Mouse (Mus musculus): ENCODE data around the gene Abca8b.
A peak's percentile ranks its signal among the peaks of the same experiment; 100 is the strongest.
"Not testable (repeated sequence)": the region's sequence is repeated elsewhere in the genome, so short reads cannot be mapped to it uniquely, and the experiment has no call there.

Gene Abca8b

DNA sequence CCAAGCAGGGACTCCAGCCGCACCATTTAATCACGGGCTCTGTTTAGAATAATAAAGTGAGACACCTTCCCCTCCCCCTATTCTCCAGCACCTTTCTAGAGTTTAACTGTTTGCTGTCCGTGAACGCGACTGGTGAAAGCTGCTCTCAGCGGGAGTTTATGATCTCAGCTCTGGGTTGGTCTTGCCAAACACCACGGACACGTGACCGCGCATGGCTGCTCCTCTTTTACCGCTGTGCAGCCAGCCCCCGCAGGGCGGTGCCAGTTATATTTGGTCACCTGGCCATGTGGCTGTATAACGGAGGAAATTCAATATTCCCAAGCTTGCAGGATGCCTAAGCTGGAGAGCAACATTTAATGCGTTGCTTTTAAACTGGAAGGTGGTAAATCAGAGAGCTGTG is at the start of gene Abca8b:
Gene Abca8b (minus strand): TSS at position 222 of the 400 bp plus-strand sequence.
- DNase-seq = peak; percentile 88

DNA sequence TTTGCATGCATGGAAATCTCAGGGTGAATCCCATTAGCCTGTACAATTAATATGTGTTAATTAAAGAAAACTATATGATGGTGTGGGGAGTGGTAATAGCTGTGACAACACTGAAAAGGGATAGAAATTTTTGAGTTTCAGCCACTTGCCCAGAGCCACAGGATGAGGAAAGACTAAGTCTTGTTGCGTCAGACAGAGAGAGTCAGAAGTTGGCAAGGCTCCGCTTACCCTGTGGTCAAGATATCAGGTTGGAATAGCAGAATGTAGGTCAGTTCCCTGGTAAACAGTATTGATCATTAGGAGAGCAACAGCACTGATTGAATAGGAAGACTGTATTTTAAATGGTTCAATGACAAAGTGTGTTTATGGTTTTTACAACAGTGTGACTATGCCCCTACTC is 42.1 kb upstream of the Abca8b start:
- DNase-seq = no peak

GRCm38 (mm10) chr11:110028913-110029695 is 33.5 kb upstream of the Abca8b start:
- peak; percentile 1 for DNase-seq

DNA sequence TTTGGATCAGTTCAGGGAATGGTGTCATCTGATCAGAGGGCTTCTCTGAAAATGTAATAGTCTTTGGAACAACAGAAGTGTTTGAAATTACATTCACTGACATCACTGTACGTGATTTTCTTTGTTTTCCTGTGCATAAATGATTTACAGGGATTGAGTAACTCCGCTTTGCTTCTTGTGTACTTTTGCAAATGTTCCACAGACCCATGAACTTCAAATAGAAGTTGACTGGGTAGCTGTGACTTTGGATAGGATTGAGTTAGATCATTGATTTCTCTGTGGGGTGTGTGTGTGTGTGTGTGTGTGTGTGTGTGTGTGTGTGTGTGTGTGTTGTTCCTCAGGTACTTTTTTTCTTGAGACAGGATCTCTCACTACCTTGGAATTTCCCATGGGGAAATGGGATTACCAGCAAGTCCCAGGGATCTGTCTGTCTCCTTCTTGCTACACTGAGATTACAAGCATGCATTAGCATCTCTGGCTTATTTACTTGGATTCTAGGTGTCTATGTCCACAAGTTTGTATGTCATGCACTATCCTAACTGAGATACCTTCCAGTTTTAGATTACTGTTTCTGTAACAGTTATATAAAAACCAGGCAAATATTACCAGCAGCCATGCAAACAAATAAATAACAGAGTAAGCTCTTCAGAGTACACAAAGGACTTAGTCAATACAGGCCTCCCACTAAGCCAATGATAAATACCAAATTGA is 15.3 kb upstream of the Abca8b start:
- no peak for DNase-seq

GRCm38 (mm10) chr11:109995013-109995412 is 632 bp downstream of the Abca8b start:
- peak; percentile 49 for DNase-seq

DNA sequence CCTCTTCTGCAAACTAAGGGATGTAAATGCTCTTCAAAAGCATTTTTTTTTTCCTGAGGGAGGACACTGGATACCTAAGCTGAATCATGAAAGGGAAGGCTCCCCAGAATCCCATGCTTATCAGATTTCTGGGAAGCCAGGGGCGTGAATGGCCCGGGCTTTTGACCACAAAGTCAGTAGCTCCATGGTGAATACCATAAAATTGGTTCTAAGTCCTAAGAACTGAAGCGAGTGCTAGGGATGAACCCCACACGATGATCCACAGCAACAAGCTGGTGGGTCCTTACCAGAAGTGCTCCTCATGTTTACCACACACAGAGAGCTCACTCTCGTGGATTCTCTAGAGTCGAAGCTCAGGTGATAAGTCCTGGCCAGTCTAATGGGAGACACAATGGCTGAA is 1.6 kb downstream of the Abca8b start:
- DNase-seq = no peak

- no peak for DNase-seq
Measured at GRCm38 (mm10) chr11:109991270-109991669, 4.4 kb downstream of the Abca8b start.

GRCm38 (mm10) chr11:109990256-109990655 is 5.4 kb downstream of the Abca8b start:
- DNase-seq = no peak

- no peak for DNase-seq
Measured at GRCm38 (mm10) chr11:109988164-109988563, 7.5 kb downstream of the Abca8b start.

DNA sequence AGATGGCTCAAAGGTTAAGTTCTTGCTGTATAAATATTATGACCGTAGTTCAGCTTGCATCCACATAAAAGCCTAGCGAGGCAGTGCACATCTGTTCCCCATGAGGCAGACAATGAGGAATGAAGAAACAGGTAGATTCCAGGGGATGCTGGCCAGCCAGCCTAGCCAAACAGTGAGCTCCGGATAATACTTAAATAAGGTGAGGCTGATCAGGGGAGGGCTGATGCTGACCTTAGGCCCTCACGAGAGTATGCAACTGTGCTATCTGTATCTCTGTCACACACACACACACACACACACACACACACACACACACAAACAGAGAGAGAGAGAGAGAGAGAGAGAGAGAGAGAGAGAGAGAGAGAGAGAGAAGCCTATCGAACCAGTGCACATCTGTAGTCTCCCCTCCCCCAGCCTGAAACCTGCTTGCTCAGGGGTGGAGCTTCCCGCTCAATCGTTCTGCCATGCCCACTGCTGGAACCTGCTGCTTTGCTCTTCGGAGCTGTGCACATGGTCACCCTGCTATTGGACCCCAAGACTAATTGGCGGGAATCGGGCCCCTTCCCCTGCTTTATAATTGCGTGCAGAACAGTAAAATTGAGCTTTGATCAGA is 8.1 kb downstream of the Abca8b start:
- DNase-seq = not testable (repeated sequence)

- DNase-seq = no peak
Measured at GRCm38 (mm10) chr11:109981872-109982271, 13.8 kb downstream of the Abca8b start.

DNA sequence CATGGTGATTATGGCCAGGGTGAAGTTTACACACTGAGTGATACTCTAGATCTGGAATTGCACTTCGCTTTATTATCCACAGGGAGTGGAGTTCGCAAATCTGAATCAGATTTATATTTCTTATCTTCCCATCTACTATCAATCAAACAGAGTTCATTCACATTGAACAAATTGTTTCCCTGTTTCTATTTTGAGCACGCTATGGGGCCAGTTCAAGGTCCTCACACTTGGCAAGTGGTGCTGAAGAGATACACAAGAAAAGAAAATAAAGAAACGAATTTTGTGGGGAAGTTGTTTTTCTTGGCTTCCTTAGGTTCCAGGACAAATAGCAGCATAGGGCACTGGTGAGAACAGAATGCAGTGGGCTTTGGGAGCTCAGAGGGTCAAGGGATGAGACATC is 25.1 kb downstream of the Abca8b start:
- DNase-seq = no peak

GRCm38 (mm10) chr11:109961495-109962492 is 33.9 kb downstream of the Abca8b start:
- peak; percentile 3 for DNase-seq

DNA sequence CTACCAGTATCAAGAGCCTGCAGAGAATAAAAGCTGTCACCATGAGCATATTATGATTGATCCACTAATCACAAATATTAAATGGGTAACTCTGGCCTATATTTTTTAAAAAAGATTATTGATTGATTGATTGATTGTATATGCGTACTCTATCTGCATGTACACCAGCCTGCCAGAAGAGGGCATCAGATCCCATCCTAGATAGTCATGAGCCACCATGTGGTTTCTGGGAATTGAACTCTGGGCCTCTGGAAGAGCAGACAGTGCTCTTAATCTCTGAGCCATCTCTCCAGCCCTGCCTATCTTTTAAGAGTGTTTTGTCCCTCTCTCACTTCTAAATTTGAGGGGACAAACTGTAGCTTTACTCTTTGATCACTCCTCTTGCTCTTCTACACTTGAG is 40.5 kb downstream of the Abca8b start:
- no peak for DNase-seq

DNA sequence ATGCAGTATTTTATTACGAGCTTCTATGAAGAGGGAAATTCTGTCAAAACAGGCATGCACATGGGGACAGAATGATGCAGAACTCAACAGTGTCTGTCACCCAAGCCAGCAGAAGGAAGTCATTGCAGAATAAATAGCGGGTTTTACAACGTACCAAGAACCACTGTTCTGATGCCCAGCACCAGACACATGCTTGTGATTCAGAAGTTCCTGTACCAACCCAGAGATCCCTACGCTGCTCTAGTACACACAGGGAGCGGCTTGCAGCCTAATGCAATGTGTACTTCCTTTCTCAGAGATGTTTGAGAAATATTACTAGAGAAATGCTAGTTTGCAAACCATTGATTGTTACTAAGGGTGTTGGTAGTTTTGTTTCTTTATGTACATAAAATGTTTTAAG is 58.7 kb downstream of the Abca8b start:
- DNase-seq = no peak

- not testable (repeated sequence) for DNase-seq
Measured at GRCm38 (mm10) chr11:109933207-109933606, 62.4 kb downstream of the Abca8b start.

DNA sequence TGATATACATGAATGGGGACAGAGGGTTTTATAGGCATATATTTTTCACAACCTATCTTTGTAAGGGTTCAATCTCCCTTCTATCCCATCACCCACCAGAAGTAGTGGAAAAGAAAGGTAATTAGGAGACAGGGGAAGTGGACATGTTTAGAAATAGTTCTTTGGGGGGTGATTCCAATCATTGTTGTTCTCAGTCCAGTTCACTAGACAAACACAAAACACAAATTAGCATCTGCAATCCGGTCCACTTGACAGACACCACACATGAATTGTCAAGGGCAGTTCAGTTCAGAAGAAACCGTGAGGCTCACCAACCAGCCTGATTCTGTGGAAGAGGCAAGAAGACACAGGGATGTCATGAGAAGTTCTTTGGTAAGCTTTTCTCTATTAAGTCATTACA is 67.2 kb downstream of the Abca8b start:
- no peak for DNase-seq

DNA sequence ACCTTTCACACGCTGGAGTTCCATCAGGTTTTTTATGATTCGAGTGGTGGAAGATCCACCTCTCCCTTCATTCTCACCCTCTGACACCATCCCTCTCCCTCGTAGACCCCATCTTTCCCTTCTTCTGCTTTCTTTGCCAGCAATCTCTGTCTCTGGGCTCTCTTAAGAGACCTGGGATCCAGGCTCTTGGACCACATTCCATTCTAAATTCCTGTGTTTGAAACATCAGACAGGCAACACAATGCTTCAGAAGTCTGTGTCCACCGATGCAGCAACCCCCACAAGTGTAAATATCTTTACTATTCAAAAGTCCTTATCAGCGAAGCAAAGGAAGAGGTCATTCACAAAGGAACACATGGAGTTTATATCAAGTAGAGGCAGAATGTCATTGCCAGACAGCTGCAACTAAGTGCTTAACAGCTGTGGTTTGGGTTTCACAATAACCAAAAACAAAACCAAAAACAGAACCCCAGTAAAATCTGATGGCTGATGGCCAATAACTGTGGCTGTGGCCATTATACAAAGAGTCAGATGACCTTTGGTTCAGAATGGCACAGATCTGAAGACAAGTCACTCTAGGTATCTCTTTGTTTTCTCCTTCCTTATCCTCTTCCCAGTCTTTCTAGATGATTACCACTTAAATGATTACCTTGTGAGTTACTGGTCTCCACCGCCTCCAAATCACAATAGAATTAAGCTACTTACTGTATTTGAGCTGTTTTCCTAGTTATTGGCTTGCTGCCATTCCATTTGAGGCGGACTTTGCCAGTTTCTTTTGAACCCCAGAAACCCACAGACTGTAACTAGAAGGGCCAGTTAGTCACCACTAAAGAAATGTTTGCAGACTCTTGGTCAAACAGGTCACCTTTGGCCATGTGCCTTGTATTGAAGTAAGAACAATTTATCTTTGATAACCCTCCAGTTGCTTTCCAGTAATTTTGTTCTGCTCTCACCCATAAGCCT is 68.6 kb downstream of the Abca8b start:
- DNase-seq = no peak

- no peak for DNase-seq
Measured at GRCm38 (mm10) chr11:109922236-109922635, 73.4 kb downstream of the Abca8b start.

DNA sequence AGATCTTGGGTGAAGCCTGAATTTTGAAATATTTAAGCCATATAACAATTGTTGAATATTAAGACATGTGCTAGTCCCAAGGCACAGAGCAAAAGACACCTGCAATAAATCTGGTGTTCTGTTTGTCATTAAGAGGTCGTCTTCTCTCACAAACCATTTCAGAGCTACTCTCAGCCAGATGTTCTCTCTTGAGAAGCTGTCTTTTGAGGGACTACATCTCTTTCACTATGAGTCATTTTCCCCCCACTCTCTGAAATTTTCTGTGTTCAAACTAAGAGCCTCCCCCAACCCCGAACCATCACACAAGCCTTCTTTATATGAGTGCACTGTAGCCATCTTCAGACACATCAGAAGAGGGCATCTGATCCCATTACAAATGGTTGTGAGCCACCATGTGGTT is 76.2 kb downstream of the Abca8b start:
- DNase-seq = no peak

DNA sequence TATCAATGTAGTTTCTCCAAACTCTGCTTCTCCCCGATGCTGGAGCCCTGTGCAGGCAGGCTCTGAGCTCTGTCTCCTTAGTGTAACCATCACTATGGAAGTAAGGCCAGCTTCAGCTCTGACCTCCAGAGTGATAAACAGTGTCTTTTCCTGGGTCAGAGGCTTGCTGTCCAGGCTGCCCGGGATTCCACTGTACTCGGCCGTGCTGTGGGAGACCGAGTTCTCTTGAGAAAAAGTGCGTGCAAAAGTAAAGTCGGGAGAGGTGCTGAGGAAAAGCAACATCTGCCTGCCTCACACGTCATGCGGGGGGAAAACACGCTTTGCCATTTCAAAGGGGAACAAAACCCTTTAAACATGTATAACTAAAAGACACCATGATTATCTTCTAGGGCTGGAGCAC is 79.0 kb downstream of the Abca8b start:
- DNase-seq = no peak

Measured in right cerebral cortex, adult 18-20 months (tissue).